Mouse (Mus musculus) neural tube, embryonic 12.5 days (tissue): ENCODE results near the gene Spry1. TPM values are rescaled to one million over a fixed set of nuclear protein-coding genes. Genes with fewer than 3 reads are reported as not detected.
A peak's percentile ranks its signal among the peaks of the same experiment; 100 is the strongest.

Source experiments
- ATAC-seq: fragments of 200-750 bp; cut with Nextera tagmentation; 2 replicates; pipeline ENCODE4 v1.8.0; 2017; ENCODE audit warnings: low read depth, mild to moderate bottlenecking, moderate TSS enrichment, moderate library complexity; ENCODE audit not compliant: low FRiP score
- H3K27ac ChIP-seq: fragments of 300-500 bp; sonication (generic); 2 replicates; pipeline ENCODE4 v1.5.1; 2016
- H3K27me3 ChIP-seq: fragments of 300-500 bp; sonication (generic); replicated peaks from 2 replicates; pipeline ENCODE4 v1.6.1; 2016; ENCODE audit warnings: mild to moderate bottlenecking
- H3K36me3 ChIP-seq: fragments of 300-500 bp; sonication (generic); 2 replicates; pipeline ENCODE4 v1.6.1; 2016; ENCODE audit warnings: mild to moderate bottlenecking
- H3K4me1 ChIP-seq: fragments of 300-500 bp; sonication (generic); 2 replicates; pipeline ENCODE4 v1.6.1; 2016
- H3K4me2 ChIP-seq: fragments of 300-500 bp; sonication (generic); replicated peaks from 2 replicates; pipeline ENCODE4 v1.6.1; 2016; ENCODE audit warnings: mild to moderate bottlenecking
- H3K4me3 ChIP-seq: fragments of 300-500 bp; sonication (generic); 2 replicates; pipeline ENCODE4 v1.5.1; 2016
- H3K9ac ChIP-seq: fragments of 300-500 bp; sonication (generic); 2 replicates; pipeline ENCODE4 v1.6.1; 2016; ENCODE audit warnings: mild to moderate bottlenecking
- H3K9me3 ChIP-seq: fragments of 300-500 bp; sonication (generic); 2 replicates; pipeline ENCODE4 v1.6.1; 2016; ENCODE audit warnings: mild to moderate bottlenecking
- WGBS: fragments of 180-500 bp; shearing (Covaris S2); methylation state at CpG from one replicate; pipeline ENCODE4 v1.1.7; 2016; 5-methylcytosine and 5-hydroxymethylcytosine counted together
- polyA plus RNA-seq: library from polyadenylated mRNA; unstranded; fragments of >200 nt; fragmentation: Nextera tagmentation; extraction: Ambion mirVana; gene quantifications from 2 replicates; pipeline ENCODE4 v1.2.1, GENCODE M21; 2016

Spry1 gene
- polyA plus RNA-seq, 1 experiment from 2014 or later = 5.0 TPM

- no peak overlapping the region for H3K27ac ChIP-seq
- no peaks in the 10 kb centered on the region for H3K9me3 ChIP-seq
- peaks cover 15% of the 10 kb centered on the region for H3K27me3 ChIP-seq
- peaks cover 15% of the 10 kb centered on the region for H3K4me1 ChIP-seq
- no peak for ATAC-seq
- H3K4me2 ChIP-seq = no peak overlapping the region
- no peak overlapping the region for H3K9ac ChIP-seq
- H3K36me3 ChIP-seq = peaks cover 13% of the 10 kb centered on the region
- H3K4me3 ChIP-seq = no peak overlapping the region
- WGBS = 87% methylated on average over 8 of the region's 8 CpGs
These were observed 4.2 kb downstream of the Spry1 start for GRCm38 (mm10) chr3:37643903-37644302.

GRCm38 (mm10) chr3:37645061-37645460 is 5.3 kb downstream of the Spry1 start:
- WGBS = 83% methylated on average over 6 of the region's 6 CpGs
- Histone ChIP-seq H3K4me2 (no peak overlapping the region), H3K27me3 (peaks cover 19% of the 10 kb centered on the region), H3K36me3 (peaks cover 13% of the 10 kb centered on the region), H3K4me3 (no peak overlapping the region), H3K9me3 (no peaks in the 10 kb centered on the region), H3K27ac (no peak overlapping the region), H3K4me1 (peaks cover 15% of the 10 kb centered on the region), H3K9ac (no peak overlapping the region)
- ATAC-seq = no peak

GRCm38 (mm10) chr3:37646221-37646620 is 6.5 kb downstream of the Spry1 start:
- Histone ChIP-seq H3K9ac (no peak overlapping the region), H3K4me2 (no peak overlapping the region), H3K36me3 (peaks cover 13% of the 10 kb centered on the region), H3K4me1 (peaks cover 14% of the 10 kb centered on the region), H3K27ac (no peak overlapping the region), H3K27me3 (peaks cover 19% of the 10 kb centered on the region), H3K4me3 (no peak overlapping the region), H3K9me3 (no peaks in the 10 kb centered on the region)
- 96% methylated on average over 9 of the region's 9 CpGs for WGBS
- ATAC-seq = no peak

DNA sequence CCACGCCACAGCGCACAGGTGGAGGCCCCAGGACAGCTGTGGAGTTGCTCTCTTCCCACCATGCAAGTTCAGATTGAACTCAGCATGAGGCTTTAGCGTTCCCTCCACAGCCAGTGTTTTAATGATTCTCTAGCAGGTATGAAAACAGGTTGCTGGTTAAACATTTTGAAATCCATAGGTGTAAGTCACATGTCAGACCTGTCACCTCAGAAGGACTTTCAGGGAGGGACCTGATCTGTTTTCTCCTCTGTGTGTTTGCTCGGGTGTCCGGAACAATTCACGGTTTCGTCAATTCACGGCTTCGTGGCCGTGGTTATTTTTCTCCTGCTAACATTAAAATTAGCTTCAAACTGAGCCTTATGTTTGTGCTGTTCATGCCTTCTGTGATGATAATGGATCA is 7.5 kb downstream of the Spry1 start:
- whole genome bisulfite sequencing = 82% methylated on average over 10 of the region's 10 CpGs
- Histone ChIP-seq H3K4me2 (no peak overlapping the region), H3K4me1 (peaks cover 8% of the 10 kb centered on the region), H3K4me3 (no peak overlapping the region), H3K9ac (no peak overlapping the region), H3K9me3 (no peaks in the 10 kb centered on the region), H3K27me3 (peaks cover 19% of the 10 kb centered on the region), H3K27ac (no peak overlapping the region), H3K36me3 (peaks cover 13% of the 10 kb centered on the region)
- no peak for ATAC-seq

- Histone ChIP-seq H3K27ac (no peak overlapping the region), H3K4me1 (0 out of 2 replicates have a peak, but pooled peaks cover under 1% of the 10 kb centered on the region), H3K4me3 (no peak overlapping the region), H3K9me3 (no peaks in the 10 kb centered on the region), H3K9ac (no peak overlapping the region), H3K27me3 (peaks cover 14% of the 10 kb centered on the region), H3K36me3 (peaks cover 8% of the 10 kb centered on the region), H3K4me2 (no peak overlapping the region)
- 79% methylated on average over 13 of the region's 13 CpGs for WGBS
- no peak for ATAC-seq
These were observed 8.5 kb downstream of the Spry1 start for GRCm38 (mm10) chr3:37648244-37648643.

- Histone ChIP-seq H3K36me3 (no peaks in the 10 kb centered on the region), H3K4me3 (no peak overlapping the region), H3K27ac (no peak overlapping the region), H3K27me3 (peaks cover 12% of the 10 kb centered on the region; the same call in 1 of the 2 replicates), H3K4me1 (0 out of 2 replicates have a peak, but pooled peaks cover 4% of the 10 kb centered on the region), H3K4me2 (no peak overlapping the region), H3K9ac (no peak overlapping the region), H3K9me3 (no peaks in the 10 kb centered on the region)
- no peak for ATAC-seq
- WGBS = 86% methylated on average over 6 of the region's 6 CpGs
These were observed 9.5 kb downstream of the Spry1 start for GRCm38 (mm10) chr3:37649281-37649680.

DNA sequence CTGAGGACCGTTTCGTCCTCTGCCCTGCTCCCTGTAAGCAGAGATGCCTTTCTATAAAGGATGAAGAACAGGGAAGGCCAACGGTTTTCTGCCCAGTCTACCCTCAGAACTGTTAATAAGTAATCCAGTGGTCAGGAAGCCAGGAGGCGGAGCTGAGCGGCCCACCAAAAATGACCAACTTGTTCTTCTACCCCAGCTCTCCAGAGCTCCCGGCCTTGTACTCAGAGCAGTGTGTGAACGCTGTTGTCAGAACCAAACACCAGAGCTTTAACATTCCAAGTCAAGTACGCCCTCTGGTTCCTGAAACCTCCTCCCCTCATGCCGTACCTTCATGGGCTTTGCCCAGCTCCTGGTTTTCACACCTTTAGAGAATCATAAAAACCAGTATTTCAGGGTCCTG is 12.8 kb downstream of the Spry1 start:
- no peak for ATAC-seq
- Histone ChIP-seq H3K27me3 (peaks cover 27% of the 10 kb centered on the region; the same call in 1 of the 2 replicates), H3K9ac (no peak overlapping the region), H3K36me3 (no peaks in the 10 kb centered on the region), H3K27ac (no peak overlapping the region), H3K4me1 (peaks cover 16% of the 10 kb centered on the region; the same call in 1 of the 2 replicates), H3K4me2 (no peak overlapping the region), H3K9me3 (no peaks in the 10 kb centered on the region), H3K4me3 (no peak overlapping the region)
- 81% methylated on average over 9 of the region's 9 CpGs for WGBS

DNA sequence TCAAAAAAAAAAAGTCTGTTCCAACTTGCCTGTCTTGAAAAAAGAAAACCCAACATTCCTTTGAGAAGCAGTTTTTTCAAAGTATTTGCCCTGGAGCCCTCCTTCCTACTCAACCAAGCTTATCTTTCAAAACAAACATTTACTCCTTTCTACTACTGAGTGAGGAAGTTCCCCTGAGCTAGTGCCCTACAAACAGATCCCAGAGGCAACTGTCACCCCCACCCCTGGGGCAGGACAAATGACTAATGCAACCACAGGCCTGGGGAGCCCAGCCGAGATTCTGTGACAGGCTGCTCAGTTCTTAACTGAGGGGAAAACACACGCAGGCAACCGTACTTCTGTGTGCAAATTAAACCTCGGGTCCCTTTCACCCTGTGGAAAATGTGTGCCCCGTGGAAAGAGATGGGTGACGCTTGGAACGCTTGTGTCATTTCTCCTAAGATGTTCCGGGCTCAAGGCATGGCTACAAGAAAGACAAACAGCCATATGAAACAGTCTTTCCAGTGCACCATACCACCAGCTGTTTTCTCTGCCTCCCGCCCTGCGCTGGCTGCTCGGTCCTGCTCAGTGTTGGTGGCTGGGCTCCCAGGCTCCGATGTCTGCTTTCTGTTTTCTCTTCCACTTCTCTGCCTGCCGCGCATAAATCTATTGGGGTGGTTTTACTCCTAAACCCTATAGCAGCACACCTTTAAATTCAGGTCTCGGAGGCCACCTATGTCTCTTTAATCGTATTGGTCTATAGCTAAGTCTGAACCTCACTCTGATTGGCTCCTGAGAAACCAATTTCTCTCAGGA is 14.4 kb downstream of the Spry1 start:
- Histone ChIP-seq H3K4me3 (no peak overlapping the region), H3K4me1 (peaks cover 16% of the 10 kb centered on the region; the same call in 1 of the 2 replicates), H3K9me3 (no peaks in the 10 kb centered on the region), H3K4me2 (peak overlapping the region; percentile 48), H3K36me3 (no peaks in the 10 kb centered on the region), H3K27me3 (peaks cover 27% of the 10 kb centered on the region; the same call in 1 of the 2 replicates), H3K27ac (no peak overlapping the region), H3K9ac (0 out of 2 replicates have a peak overlapping the region, but pooled peaks have one; percentile 21)
- no peak for ATAC-seq
- WGBS = 19% methylated on average over 16 of the region's 16 CpGs

DNA sequence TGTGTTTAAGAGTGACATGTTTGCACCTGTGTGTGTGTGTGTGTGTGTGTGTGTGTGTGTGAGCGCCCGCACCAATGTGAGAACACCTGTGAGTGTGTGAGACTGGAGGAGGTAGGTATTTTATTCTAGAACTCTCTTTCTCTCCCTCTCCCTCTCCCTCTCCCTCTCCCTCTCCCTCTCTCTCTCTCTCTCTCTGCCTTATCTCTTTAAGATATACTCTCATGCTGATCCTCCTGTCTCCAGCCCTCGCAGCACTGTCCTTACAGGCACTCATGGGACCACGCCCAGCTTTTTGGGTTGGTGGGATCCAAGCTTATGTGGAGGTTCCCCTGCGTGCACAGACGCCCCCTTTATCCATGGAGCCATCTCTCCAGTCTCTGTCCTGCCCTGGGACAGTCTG is 15.0 kb downstream of the Spry1 start:
- no peak overlapping the region for H3K4me3 ChIP-seq
- no peaks in the 10 kb centered on the region for H3K9me3 ChIP-seq
- peak overlapping the region; percentile 48; the same call in 1 of the 2 replicates for H3K4me2 ChIP-seq
- H3K27me3 ChIP-seq = peaks cover 23% of the 10 kb centered on the region; the same call in 1 of the 2 replicates
- 74% methylated on average over 6 of the region's 6 CpGs for WGBS
- no peak overlapping the region for H3K27ac ChIP-seq
- H3K36me3 ChIP-seq = no peaks in the 10 kb centered on the region
- ATAC-seq = no peak
- H3K4me1 ChIP-seq = peaks cover 16% of the 10 kb centered on the region; the same call in 1 of the 2 replicates
- H3K9ac ChIP-seq = no peak overlapping the region

GRCm38 (mm10) chr3:37655933-37656633 is 16.3 kb downstream of the Spry1 start:
- Histone ChIP-seq H3K4me1 (peaks cover 16% of the 10 kb centered on the region; the same call in 1 of the 2 replicates), H3K4me3 (no peak overlapping the region), H3K36me3 (no peaks in the 10 kb centered on the region), H3K27me3 (peaks cover 23% of the 10 kb centered on the region; the same call in 1 of the 2 replicates), H3K9ac (no peak overlapping the region), H3K9me3 (no peaks in the 10 kb centered on the region), H3K4me2 (peak overlapping the region; percentile 51), H3K27ac (no peak overlapping the region)
- ATAC-seq = peak; percentile 29; the same call in 1 of the 2 replicates
- 24% methylated on average over 20 of the region's 20 CpGs for WGBS

DNA sequence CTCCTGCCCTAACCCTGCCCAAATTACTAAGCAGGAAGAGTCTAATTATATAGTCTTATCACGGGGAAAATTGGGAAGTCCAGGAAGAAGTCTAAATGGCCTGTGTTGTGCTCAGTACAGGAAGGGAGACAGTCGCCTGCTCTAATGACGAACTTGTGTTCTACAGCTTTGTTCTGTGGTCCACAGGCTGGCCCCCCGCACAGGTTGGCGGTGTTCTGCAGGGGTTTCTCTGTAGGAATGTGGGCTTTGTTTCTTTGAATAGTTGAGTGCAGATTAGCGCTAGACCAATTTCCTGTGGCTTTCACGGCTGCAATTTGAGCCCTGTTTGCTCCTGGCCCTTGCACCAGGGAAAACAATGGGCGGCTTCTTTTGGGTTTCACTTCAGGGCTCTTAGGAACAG is 17.3 kb downstream of the Spry1 start:
- H3K36me3 ChIP-seq = no peaks in the 10 kb centered on the region
- under 1% methylated on average over 8 of the region's 8 CpGs for WGBS
- H3K9ac ChIP-seq = no peak overlapping the region
- no peak for ATAC-seq
- no peak overlapping the region for H3K27ac ChIP-seq
- no peaks in the 10 kb centered on the region for H3K9me3 ChIP-seq
- peak overlapping the region; percentile 27 for H3K4me2 ChIP-seq
- H3K27me3 ChIP-seq = peaks cover 23% of the 10 kb centered on the region; the same call in 1 of the 2 replicates
- no peak overlapping the region for H3K4me3 ChIP-seq
- peaks cover 16% of the 10 kb centered on the region; the same call in 1 of the 2 replicates for H3K4me1 ChIP-seq

- Histone ChIP-seq H3K4me3 (no peak overlapping the region), H3K4me1 (peaks cover 16% of the 10 kb centered on the region; the same call in 1 of the 2 replicates), H3K36me3 (no peaks in the 10 kb centered on the region), H3K4me2 (no peak overlapping the region), H3K27ac (no peak overlapping the region), H3K27me3 (peaks cover 20% of the 10 kb centered on the region; the same call in 1 of the 2 replicates), H3K9me3 (no peaks in the 10 kb centered on the region), H3K9ac (no peak overlapping the region)
- WGBS = 21% methylated on average over 5 of the region's 5 CpGs
- no peak for ATAC-seq
These were observed 18.4 kb downstream of the Spry1 start for GRCm38 (mm10) chr3:37658155-37658554.
